Mouse (Mus musculus): ENCODE results near the gene Tom1l2.

DNA sequence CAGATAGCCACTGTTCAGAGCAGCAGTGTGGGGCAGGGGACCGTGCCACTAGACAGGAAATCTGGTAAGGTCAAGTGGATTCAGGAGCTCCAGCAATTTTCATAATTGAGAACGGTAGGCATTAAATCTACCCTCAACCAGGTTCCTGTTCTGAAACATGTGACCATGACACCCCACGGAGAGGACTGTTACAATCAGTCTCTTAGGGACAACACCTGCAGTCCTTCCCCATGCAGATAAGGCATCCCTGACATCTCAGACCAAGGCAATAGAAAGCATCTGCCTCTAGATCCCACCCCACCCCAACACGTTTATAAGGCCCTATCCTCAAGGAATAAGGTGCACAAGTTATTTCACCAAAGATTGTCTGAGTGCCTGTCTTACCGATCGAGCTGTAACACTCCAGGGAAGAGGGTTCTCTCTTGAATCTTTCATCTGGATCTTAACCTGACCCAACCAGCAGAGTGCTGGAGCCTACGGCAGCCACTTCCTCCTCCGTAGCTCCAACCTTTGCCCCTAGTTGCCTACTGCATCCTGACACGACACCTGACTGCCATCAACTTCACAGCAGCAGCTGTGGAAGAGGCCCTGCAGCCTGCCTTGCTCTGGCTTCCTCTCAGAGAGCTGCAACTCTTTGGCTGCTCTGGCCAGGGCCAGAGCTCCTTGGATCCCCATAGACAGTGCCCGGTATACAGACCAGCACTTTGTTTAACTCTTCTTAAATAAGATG is 50.2 kb downstream of the Tom1l2 start:
- TF ChIP-seq CTCF (IDR thresholded peaks at IDR 0.05; ENCODE audit: low read depth, low read length) (no peak), POLR2A (IDR thresholded peaks at IDR 0.05; ENCODE audit: extremely low read depth, insufficient read depth, low read length) (no peak)
